Mouse (Mus musculus): ENCODE data around the gene Hdhd3. TPM values are rescaled to one million over a fixed set of nuclear protein-coding genes. Genes with fewer than 3 reads are reported as not detected.

Gene Hdhd3
- polyA plus RNA-seq, 1 experiment, result 35.8 TPM

GRCm38 (mm10) chr4:62475793-62476192 is 27.5 kb downstream of the Hdhd3 start:
- no peak for DNase-seq (ENCODE audit: low read depth)

DNA sequence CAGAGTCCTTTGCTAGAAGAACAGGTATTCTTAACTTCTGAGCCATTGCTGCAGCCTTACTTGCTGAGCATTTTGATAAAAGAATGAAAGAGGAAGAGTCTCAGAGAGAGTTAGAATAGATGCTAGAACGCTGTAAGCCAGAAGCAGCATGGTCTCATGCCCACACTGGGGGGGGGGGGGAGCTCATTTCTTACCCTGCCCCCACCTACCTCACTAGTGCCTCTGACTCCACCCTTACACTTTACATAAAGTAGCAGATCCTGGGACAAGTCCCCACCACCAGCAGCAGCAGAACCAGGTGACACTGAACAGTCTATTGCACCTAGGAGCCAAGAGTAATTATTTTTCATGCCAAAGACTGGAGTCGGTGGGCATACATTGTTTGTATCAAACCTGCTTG is 28.1 kb downstream of the Hdhd3 start:
- no peak for DNase-seq (ENCODE audit: low read depth)

DNA sequence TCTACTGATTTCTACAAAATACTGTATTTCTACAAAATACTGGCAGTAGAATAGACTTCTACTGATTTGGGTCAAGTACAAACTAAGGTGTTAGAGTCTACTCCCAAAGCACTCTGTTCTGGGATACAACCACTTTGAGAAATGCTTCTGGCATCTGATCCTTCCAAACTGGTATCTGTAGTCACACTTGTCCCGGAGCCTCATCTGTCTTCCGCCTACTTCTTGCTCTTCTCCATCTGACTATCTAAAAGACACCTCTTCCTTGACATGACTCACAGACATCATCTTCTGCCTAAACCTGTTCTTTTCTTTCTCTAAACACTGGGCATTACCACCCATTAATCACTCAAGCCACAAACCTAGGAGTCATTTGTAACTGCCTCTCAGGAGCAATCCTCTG is 31.2 kb downstream of the Hdhd3 start:
- no peak for DNase-seq (ENCODE audit: low read depth)

GRCm38 (mm10) chr4:62470598-62471051 is 32.6 kb downstream of the Hdhd3 start, which contains the start of gene Wdr31:
Gene Wdr31, minus strand, starts transcription at chr4:62470896.
- no peak for DNase-seq (ENCODE audit: low read depth)

GRCm38 (mm10) chr4:62468158-62468557 is 35.1 kb downstream of the Hdhd3 start:
- no peak for DNase-seq (ENCODE audit: low read depth)

DNA sequence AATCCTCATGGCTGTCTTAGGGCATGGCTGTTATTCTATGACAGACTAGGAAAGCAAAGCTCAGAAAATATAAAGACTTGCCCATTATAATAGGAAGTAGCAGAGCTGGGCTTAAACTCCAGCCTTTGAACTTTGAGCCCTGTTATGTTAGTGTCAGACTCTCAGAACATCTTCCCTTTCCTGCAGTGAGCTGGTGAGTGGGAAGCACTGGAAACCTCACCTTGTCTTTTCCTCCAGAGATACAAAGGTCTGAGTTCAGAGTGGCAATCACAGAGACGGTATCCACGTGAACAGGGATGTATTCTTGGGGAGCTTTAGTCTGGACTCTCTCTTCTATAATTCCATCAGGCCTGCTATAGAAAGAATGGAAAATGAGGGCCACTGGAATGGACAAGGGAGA is 40.1 kb downstream of the Hdhd3 start:
- no peak for DNase-seq (ENCODE audit: low read depth)

DNA sequence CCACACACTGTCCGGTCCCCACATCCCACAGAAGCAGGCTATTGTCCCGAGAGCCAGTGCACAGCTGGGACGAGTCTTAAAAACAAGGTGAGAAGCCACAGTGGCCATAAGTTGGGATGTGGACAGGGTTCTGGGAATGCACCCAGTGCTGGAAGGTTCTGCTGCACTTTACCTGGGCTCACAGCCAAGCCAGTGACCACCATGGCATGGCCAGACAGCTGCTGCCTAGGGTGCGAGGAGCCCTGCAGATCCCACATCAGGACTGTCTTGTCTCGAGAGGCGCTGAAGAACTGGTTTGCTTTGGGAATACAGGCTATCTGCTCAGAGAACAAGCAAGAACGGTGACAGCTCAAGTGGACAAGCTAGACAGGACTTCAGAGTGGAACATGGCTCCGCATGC is 42.9 kb downstream of the Hdhd3 start:
- DNase-seq (ENCODE audit: low read depth), result no peak

GRCm38 (mm10) chr4:62459081-62459480 is 44.2 kb downstream of the Hdhd3 start:
- DNase-seq (ENCODE audit: low read depth), result no peak

- no peak for DNase-seq (ENCODE audit: low read depth)
Measured at GRCm38 (mm10) chr4:62454995-62455394, 48.3 kb downstream of the Hdhd3 start.

Other genes starting within 250 kb of the Hdhd3 start
- gene Slc31a2, start 240.9 kb downstream of the Hdhd3 start, polyA plus RNA-seq (2012; rRNA removed), result 64.9 and 72.7 TPM in 2 replicates
- 32.3 and 37.8 TPM in 2 replicates for gene Fkbp15, start 142.9 kb downstream of the Hdhd3 start, polyA plus RNA-seq (2012; rRNA removed)
- 57.4 and 60.7 TPM in 2 replicates for gene Slc31a1, start 142.7 kb downstream of the Hdhd3 start, polyA plus RNA-seq (2012; rRNA removed)
- 32.1 and 33.6 TPM in 2 replicates for gene Cdc26, start 94.8 kb downstream of the Hdhd3 start, polyA plus RNA-seq (2012; rRNA removed)
- gene Prpf4, start 94.7 kb downstream of the Hdhd3 start, polyA plus RNA-seq (2012; rRNA removed), result 13.7 and 14.8 TPM in 2 replicates
- 7.8 and 11.1 TPM in 2 replicates for gene Rnf183, start 68.2 kb downstream of the Hdhd3 start, polyA plus RNA-seq (2012; rRNA removed)
- gene Wdr31, start 32.6 kb downstream of the Hdhd3 start, polyA plus RNA-seq (2012; rRNA removed), result 4.3 and 5.7 TPM in 2 replicates
- 98.6 and 103 TPM in 2 replicates for gene Bspry, start 23.4 kb downstream of the Hdhd3 start, polyA plus RNA-seq (2012; rRNA removed)
- gene Alad, start 16.5 kb upstream of the Hdhd3 start, polyA plus RNA-seq (2012; rRNA removed), result 419 and 470 TPM in 2 replicates
- 25.9 and 27.9 TPM in 2 replicates for gene Pole3, start 21.6 kb upstream of the Hdhd3 start, polyA plus RNA-seq (2012; rRNA removed)
- 0.20 and 0.28 TPM in 2 replicates for gene 4933430I17Rik, start 21.9 kb upstream of the Hdhd3 start, polyA plus RNA-seq (2012; rRNA removed)
- gene Rgs3, start 56.4 kb upstream of the Hdhd3 start, polyA plus RNA-seq (2012; rRNA removed), result 94.2 and 111 TPM in 2 replicates